Mouse (Mus musculus) intestine, embryonic 14.5 days (tissue): ENCODE results near the gene Raf1. TPM values are rescaled to one million over a fixed set of nuclear protein-coding genes. Genes with fewer than 3 reads are reported as not detected.

Source experiments
- ATAC-seq: fragments of 200-750 bp; cut with Nextera tagmentation; replicated peaks from 2 replicates; pipeline ENCODE4 v1.8.0; 2017; ENCODE audit warnings: low read depth, moderate number of reproducible peaks, moderate TSS enrichment, moderate library complexity; ENCODE audit not compliant: low FRiP score, low TSS enrichment
- DNase-seq: peaks from one replicate; pipeline ENCODE4 v3.0.0-alpha.2; 2018; ENCODE audit warnings: low spot score
- H3K27ac ChIP-seq: fragments of 300-500 bp; sonication (generic); 2 replicates; pipeline ENCODE4 v1.5.1; 2014; ENCODE audit warnings: low read depth, mild to moderate bottlenecking, control low read depth
- H3K27me3 ChIP-seq: fragments of 300-500 bp; sonication (generic); replicated peaks from 2 replicates; pipeline ENCODE4 v1.6.1; 2014; ENCODE audit warnings: low read length, control low read depth; ENCODE audit not compliant: control insufficient read depth, insufficient read depth
- H3K36me3 ChIP-seq: fragments of 300-500 bp; sonication (generic); 2 replicates; pipeline ENCODE4 v1.6.1; 2014; ENCODE audit warnings: low read length, control low read depth; ENCODE audit not compliant: control insufficient read depth, insufficient read depth
- H3K4me1 ChIP-seq: fragments of 300-500 bp; sonication (generic); replicated peaks from 2 replicates; pipeline ENCODE4 v1.6.1; 2014; ENCODE audit warnings: low read length, control low read depth, mixed read lengths; ENCODE audit not compliant: control insufficient read depth, insufficient read depth
- H3K4me2 ChIP-seq: fragments of 300-500 bp; sonication (generic); 2 replicates; pipeline ENCODE4 v1.6.1; 2014; ENCODE audit warnings: low read length
- H3K4me3 ChIP-seq: fragments of 300-500 bp; sonication (generic); 2 replicates; pipeline ENCODE4 v1.5.1; 2014; ENCODE audit warnings: low read depth, low read length, control low read depth, mixed read lengths
- H3K9ac ChIP-seq: fragments of 300-500 bp; sonication (generic); 2 replicates; pipeline ENCODE4 v1.6.1; 2014; ENCODE audit warnings: mild to moderate bottlenecking, low read length
- H3K9me3 ChIP-seq: fragments of 300-500 bp; sonication (generic); 2 replicates; pipeline ENCODE4 v1.6.1; 2016; ENCODE audit warnings: low read length, control low read depth; ENCODE audit not compliant: control insufficient read depth
- WGBS: fragments of 180-500 bp; shearing (Covaris S2); extraction: QIAGEN DNeasy Blood & Tissue Kit; methylation state at CpG from one replicate; pipeline ENCODE4 v1.1.7; 2014; 5-methylcytosine and 5-hydroxymethylcytosine counted together
- polyA plus RNA-seq: library from polyadenylated mRNA; unstranded; fragments of >200 nt; fragmentation: Nextera tagmentation; extraction: Ambion mirVana; gene quantifications from 2 replicates; pipeline ENCODE4 v1.2.1, GENCODE M21; 2014

Gene Raf1
- polyA plus RNA-seq, 1 experiment from 2014 or later: 114 TPM

DNA sequence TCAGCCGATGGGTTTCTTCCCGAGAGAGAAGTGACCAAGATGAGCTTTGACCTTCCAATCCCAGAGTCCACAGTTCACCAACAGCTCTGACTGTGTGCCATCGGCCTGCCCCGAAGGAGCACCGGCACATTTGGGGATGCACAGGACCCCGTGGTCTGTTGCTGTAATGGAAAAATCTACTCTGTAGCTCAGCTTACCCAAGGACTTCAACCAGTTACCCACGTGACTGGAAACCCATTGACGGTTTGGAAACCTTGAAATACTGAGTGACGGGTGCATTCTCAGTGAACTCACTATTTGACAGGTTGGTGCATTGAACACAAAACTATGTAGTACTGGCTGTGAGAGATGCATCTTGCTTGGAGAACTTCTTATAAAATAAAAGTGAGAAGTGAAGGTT, 98.5 kb downstream of the Raf1 start:
- peaks cover 64% of the 10 kb centered on the region for H3K36me3 ChIP-seq
- ATAC-seq (no peak), DNase-seq (no peak)
- no peak overlapping the region for H3K27ac ChIP-seq
- no peaks in the 10 kb centered on the region for H3K9me3 ChIP-seq
- whole genome bisulfite sequencing: 92% methylated on average over 9 of the region's 9 CpGs
- H3K27me3 ChIP-seq: no peaks in the 10 kb centered on the region
- no peak overlapping the region for H3K9ac ChIP-seq
- no peak overlapping the region for H3K4me2 ChIP-seq
- no peaks in the 10 kb centered on the region for H3K4me1 ChIP-seq
- H3K4me3 ChIP-seq: no peak overlapping the region

DNA sequence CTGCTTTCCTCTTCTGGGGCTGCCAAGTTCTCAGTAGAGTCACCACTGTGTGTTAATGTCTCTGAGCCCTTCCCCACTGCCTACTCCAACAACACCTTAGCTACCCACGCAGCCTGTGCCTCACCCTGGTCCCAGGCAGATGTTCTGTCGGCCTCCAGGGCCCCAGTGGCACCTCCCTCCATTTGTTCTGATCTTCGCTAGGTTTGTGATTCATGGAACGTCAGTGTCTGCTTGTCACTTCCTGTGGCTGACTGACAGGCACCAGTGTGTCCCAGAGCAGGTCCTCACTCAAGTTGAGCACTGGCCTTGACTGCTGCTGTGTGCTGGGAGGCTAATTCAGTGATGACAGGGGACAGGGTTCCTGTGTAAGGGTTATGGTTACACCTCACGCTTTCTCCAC, 99.0 kb downstream of the Raf1 start:
- no peak for ATAC-seq
- no peaks in the 10 kb centered on the region for H3K4me1 ChIP-seq
- no peaks in the 10 kb centered on the region for H3K9me3 ChIP-seq
- no peak for DNase-seq
- H3K4me3 ChIP-seq: no peak overlapping the region
- H3K4me2 ChIP-seq: no peak overlapping the region
- H3K27ac ChIP-seq: no peak overlapping the region
- 88% methylated on average over 5 of the region's 5 CpGs for WGBS
- H3K27me3 ChIP-seq: no peaks in the 10 kb centered on the region
- H3K9ac ChIP-seq: no peak overlapping the region
- peaks cover 64% of the 10 kb centered on the region for H3K36me3 ChIP-seq

DNA sequence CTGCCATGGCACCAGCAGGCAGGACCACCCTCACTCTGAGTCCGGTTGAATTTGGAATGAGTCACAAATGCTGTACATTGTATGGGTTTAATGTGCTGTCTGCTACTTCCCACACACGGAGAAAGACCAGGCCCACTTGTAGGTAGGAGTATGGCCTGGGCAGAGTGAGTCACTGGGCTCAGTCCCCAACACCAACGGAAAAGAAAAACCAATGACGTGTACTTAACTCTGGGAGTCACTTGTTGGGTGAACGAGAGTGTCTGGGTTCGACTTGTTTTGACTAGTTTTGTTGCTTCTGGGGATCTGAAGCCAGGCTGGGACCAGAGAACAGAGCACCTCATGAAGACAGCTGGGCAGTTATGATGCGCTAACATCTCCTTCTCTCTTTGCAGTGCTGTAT, 102.3 kb downstream of the Raf1 start:
- H3K27ac ChIP-seq: no peak overlapping the region
- H3K4me1 ChIP-seq: no peaks in the 10 kb centered on the region
- no peak for ATAC-seq
- no peak overlapping the region for H3K4me3 ChIP-seq
- H3K9me3 ChIP-seq: 0 out of 2 replicates have a peak, but pooled peaks cover 3% of the 10 kb centered on the region
- WGBS: 92% methylated on average over 7 of the region's 7 CpGs
- H3K36me3 ChIP-seq: peaks cover 66% of the 10 kb centered on the region
- no peak for DNase-seq
- H3K9ac ChIP-seq: no peak overlapping the region
- H3K4me2 ChIP-seq: no peak overlapping the region
- H3K27me3 ChIP-seq: no peaks in the 10 kb centered on the region

Other genes with a start within 250 kb of the Raf1 start
- 32.3 and 32.6 TPM in 2 replicates for gene Tsen2, start 132.0 kb downstream of the Raf1 start, polyA plus RNA-seq
- 26.2 and 32.0 TPM in 2 replicates for gene Mkrn2os, start 84.1 kb downstream of the Raf1 start, polyA plus RNA-seq
- gene Mkrn2, start 74.7 kb downstream of the Raf1 start, polyA plus RNA-seq: 28.0 and 32.0 TPM in 2 replicates
- gene Tmem40, start 85.8 kb upstream of the Raf1 start, polyA plus RNA-seq: 0.48 and 0.51 TPM in 2 replicates
- 29.6 and 30.2 TPM in 2 replicates for gene Cand2, start 97.9 kb upstream of the Raf1 start, polyA plus RNA-seq
- gene Rpl32, start 132.1 kb upstream of the Raf1 start, polyA plus RNA-seq: 2,668 and 2,809 TPM in 2 replicates
- 0.67 and 0.69 TPM in 2 replicates for gene Efcab12, start 161.8 kb upstream of the Raf1 start, polyA plus RNA-seq
- gene Mbd4, start 176.7 kb upstream of the Raf1 start, polyA plus RNA-seq: 14.7 and 18.4 TPM in 2 replicates
- gene Ift122, start 176.8 kb upstream of the Raf1 start, polyA plus RNA-seq: 18.4 and 21.5 TPM in 2 replicates